Mouse (Mus musculus) right cerebral cortex, adult 18-20 months (tissue): ENCODE data around the gene Slc2a8.

Experiments
- DNase-seq: peaks from one replicate; pipeline ENCODE4 v3.0.0; 2022; ENCODE audit warnings: mixed read lengths

Gene Slc2a8

DNA sequence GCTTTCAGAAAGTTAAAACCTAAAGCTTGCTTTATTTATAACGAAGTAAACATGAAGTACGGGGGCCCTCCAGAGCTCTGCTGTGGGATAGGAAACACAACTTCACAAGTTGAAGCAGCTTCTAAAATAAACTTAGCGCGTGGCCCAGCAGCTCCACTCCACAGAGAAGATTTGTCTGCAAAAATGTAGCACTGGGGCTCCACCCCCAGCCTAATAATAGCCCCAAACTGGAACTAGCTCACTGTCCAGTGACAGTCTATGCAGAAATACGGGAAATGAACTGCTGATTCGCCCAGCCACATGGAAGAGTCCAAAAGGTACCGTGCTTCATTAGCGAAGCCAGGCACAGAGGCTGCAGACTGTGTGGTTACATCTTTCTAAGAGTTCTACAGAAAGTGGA is 12.6 kb downstream of the Slc2a8 start:
- peak; percentile 42 for DNase-seq

GRCm38 (mm10) chr2:32968024-32968614 is 13.8 kb downstream of the Slc2a8 start:
- no peak for DNase-seq

DNA sequence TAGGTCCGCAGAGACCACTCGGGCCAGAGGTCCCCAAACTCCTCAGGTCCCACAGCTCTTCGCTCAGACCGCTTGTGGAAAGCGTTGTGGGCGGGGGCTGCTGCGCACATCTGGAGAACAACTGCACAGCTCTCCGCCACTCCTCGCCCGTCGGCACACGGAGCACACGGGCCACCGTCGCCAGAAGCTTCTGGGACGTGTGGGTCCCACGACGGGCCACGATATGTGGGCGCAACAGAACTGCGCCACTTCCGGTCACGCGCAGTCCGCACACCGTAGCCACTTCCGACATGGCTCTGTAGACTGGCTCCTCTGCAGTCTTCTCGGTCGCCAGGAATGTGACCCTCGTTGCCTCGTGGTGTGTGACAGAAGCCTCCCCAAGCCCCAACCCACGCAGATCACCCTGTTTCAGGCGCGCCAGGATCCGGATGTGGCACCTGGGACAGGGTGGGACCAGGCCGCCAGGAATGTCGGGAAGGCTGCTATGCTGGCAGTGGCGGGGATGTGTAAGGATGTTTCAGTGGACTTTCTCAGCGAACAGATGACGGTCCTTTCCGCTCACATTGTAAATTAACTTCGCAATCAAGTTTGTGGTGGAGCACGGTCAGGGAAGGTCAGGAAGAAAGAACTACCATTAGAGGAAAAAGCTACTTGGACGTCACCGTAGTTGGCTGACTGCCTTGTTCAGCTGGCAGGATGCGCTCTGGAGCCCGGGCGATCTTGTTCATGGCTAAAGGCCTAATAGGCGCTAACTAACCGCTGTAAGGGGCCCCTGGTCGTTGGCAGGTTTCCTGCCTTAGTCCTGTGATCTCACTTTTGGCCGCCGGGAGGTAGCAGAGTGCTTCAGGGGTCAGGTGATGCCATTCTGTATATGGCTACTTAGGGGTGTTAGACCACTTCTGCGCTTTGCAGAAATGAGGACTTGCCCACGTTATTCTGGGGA is 14.9 kb downstream of the Slc2a8 start:
- DNase-seq: peak; percentile 92

- no peak for DNase-seq
Observed at GRCm38 (mm10) chr2:32966184-32966688, 15.6 kb downstream of the Slc2a8 start.

DNA sequence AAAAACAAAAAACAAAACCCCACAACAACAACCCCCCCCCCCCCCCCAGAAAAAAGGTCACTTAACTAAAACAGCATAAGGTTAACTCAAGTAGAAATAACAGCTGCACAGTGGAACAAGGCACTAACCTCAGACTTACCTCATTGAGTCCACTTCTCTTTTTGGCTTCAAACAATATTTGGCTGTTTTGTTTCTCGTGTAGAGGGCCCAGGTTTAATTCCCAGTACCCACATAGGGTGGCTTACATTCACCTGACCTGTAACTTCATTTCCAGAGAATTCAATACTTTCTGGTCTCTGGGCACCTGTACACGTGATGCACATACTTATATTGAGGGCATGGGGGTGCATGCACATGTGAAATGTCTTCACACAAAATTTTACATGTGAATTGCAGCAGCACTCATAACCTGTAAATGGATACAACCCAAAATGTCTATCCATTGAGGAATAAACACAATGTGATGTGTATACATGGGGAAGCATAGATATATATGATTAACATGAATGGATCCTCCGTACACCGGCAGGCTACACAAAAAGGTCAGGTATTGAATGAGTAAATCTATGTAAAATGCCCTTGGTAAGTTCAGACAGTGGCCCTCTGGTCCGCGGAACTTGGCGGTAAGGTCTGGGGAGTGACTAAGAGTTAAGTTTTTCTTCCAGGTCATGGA is 16.2 kb downstream of the Slc2a8 start:
- no peak for DNase-seq

DNA sequence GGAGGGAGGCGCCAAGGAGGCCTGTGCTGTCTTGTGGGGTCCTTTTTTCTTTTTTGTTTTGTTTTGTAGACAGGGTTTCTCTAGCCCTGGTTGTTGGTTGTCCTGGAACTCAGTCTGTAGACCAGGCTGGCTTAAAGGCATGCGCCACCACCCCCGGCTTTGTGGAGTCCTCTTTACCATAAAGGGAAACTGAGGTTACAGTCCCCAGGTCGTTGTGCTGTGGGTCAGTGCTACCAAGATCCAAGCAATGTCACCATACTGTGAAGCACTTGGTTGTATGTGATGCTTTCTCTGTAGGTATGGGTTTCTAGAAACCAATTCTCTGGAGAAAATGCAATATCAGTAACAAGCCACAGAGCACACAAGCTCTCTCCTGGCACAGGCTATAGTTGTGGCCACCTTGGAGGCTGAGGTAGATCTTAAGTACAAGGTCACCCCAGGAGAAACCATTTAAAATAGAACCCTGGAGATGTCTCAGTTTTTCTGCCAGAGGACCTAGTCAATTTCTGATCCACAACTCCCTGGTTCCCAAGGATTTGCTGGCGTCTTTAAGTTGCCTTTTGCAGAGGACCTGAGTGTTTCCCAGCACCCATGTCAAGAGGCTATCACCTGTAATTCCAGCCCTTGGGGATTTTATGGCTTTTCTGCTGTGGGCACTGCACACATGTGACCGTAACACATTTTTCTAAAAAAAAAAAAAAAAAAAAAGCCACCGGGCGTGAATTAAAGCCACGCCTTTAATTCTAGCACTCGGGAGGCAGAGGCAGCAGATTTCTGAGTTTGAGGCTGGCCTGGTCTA is 17.0 kb downstream of the Slc2a8 start:
- no peak for DNase-seq

GRCm38 (mm10) chr2:32963981-32964380 is 17.9 kb downstream of the Slc2a8 start:
- DNase-seq: no peak

DNA sequence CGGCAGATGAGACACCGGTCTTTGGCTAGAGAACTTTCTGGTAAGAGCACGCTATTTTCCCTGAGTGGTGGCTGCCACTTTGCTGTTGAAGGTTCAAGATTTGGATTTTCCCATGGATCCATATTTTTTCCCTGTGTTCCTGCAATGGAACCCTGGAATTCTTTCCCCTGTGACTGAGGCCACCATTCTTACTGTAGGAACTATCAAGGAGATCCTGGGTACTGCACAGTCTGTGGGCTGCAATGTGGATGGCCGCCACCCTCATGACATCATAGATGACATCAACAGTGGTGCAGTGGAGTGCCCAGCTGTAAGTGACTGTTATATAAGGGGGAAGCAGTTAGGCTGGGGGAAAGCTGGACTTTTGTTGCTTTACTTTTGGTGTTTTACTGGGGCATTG is 18.3 kb downstream of the Slc2a8 start:
- DNase-seq: no peak

GRCm38 (mm10) chr2:32962875-32963220 is 19.0 kb downstream of the Slc2a8 start:
- no peak for DNase-seq

- DNase-seq: no peak
Observed at GRCm38 (mm10) chr2:32962062-32962874, 19.6 kb downstream of the Slc2a8 start.

DNA sequence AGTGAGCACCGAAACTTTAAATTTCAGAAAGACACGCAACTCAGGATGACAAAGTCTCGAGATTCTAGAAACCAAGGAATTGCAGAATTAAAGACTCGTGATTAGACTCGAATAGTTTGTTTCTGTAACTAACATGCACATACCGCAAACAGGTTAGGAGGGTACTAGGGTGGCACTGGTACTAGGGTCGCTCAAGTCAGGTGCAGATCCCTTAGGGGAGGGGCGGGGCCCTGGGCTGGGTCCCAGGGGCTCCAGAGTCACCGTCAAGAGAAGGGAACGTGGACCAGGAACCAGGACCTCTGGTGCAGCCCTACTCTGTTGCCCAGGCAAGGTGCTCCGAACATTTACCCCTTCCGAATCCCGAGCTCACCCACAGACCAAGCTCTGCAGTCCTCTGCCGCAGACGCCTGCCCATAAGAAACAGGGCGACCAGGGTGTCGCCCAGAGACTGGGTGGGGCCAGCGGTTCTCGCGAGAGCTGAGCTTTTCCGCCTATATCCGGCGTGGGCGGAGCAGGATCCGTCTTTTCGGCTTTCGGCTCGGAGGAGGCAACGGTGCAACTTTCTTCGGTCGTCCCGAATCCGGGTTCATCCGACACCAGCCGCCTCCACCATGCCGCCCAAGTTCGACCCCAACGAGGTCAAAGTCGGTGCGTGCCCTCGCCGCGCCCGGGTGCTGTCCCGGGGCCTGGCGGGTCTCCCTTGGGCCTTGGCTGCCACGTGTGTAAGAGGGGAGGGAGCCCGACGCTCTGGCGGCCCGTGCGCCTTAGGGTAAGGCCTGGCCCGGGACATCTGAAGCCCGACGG is 20.5 kb downstream of the Slc2a8 start, which contains the start of the genes Rpl12 and Lrsam1:
Rpl12 (plus strand) TSS at position 368 of the 804 bp plus-strand sequence.
Lrsam1 (minus strand) TSS at position 423 of the 804 bp plus-strand sequence.
- DNase-seq: peak; percentile 95

DNA sequence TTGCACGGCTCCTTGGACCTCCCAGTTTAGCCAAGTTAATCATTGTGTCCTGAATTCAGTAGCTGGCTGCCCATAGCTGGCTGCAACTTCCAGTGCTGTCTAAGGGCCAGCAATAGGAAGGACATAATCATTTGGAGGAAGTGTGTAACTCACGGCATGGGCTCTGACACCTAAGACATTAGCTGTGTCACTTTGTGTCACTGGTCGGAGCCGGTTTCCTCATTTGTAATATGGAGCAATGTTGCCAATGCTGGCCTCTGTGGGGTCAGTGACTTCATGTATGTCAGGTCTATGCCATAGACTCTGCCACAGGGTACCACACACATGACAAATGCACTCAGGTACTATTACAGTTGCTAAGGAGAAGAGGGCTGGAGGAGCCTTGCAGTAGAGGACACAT is 21.6 kb downstream of the Slc2a8 start:
- no peak for DNase-seq

DNA sequence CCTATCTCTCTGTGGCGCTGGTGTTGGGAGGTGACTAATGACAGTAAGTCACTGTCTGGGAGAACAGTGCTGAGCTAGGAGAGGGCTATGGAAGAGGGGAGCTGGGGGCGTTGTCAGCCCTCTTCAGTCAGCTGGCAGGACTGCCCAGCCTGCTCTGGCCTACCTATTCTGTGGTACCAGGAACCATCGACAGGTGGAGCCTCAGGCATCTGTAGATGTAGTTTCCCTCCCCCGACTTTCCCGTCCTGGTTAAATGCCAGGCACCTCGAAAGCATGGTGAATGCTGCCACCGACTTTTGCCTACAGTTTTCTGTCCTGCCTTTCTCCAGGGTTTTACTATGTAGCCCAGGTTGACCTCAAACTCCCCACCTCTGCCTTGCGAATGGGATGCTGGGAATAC is 24.5 kb downstream of the Slc2a8 start:
- DNase-seq: peak; percentile 46

DNA sequence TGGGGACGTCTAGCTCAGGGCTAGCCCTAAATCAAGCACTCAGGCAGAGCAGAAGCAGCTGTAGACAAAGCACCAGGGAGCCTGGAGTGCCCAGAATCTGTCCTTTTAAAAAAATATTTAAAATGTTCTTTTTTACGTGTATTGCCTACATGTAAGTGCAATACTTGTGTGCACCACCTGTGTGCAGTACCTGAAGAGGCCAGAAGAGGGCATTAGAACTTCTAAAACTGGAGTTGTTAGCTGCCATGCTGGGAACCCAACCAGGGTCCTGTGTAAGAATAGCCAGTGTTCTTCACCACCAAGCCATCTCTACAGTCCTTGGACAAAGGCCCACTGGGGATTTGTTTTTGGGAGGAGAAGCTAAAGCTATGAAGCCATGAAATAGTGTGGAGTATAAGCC is 27.3 kb downstream of the Slc2a8 start:
- DNase-seq: no peak

DNA sequence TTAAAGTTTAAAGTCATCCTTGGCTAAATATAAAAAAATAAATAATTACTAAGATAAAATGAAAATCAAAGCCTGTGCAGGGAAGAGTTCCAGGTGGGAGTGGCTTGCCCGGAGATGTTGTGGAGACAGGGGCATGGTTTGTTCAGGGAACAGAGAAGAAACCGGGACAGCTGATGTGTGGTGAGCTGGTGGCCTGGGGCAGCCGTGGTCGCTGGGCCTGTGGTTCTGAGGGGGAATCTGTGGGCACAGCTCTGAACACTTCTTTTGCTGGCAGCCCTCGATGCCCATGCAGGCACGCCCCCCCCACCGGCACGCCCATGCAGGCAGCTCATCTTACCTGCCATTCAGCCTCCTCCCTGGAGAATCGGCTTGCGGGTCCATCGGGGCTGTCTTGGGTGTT is 34.4 kb downstream of the Slc2a8 start:
- no peak for DNase-seq

- no peak for DNase-seq
Observed at GRCm38 (mm10) chr2:32940483-32940882, 41.4 kb downstream of the Slc2a8 start.

DNA sequence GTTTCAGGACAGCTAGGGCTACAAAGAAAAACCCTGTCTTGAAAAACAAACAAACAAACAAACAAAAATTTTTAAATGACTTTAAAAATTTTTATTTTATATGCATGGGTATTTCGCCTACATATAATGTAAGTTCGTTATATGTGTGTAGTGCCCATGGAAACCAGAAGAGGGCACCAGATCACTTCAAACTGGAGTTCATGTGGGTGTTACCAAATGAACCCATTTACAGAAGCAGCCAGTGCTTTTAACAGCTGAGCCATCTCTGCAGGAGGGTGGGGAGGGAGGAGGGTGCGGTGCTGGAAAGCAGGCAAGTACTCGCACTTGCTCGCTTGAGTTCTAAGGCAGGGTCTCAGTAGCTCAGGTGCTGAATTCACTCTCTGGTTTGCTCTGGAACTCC is 42.5 kb downstream of the Slc2a8 start:
- peak; percentile 53 for DNase-seq

DNA sequence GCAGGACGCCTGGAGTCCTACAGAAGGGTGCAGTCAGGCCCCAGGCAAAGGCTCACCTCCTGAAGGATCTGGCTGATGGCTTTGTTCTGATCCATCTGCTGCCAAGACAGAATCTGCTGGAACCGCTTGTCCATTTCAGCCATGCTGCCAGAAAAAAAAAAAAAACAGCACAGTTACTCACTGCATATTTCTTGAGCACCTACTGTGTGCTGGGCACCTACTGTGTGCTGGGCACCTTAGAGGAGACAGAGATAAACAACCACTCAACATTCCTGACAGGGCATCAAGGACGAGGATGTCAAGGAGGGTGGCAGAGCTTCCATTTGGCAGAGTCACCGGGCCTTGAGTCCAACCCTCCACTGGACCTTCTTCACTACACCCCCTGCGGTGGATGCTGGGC is 43.1 kb downstream of the Slc2a8 start:
- no peak for DNase-seq

DNA sequence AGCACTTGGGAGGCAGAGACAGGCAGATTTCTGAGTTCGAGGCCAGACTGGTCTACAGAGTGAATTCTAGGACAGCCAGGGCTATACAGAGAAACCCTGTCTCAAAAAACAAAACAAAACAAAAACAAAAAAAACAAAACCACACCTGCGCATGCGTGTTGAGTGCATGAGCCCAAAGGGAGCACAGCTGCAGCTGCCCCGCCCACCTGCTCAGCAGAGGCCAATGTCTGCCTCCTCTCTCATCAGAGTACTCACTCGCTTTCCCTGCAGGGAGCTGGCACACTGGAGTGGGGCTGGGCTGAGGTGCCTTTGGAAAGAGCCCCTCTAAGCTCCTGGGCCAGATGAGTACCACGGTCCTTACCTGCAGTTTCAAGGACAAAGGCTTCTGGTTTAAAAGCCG is 50.2 kb downstream of the Slc2a8 start:
- no peak for DNase-seq

GRCm38 (mm10) chr2:32928947-32929829 is 52.7 kb downstream of the Slc2a8 start:
- DNase-seq: no peak
